Mouse (Mus musculus): ENCODE measurements around the gene Grik4.

Grik4 gene

GRCm38 (mm10) chr9:42573616-42574350 is 370.5 kb downstream of the Grik4 start:
- DNase-seq (ENCODE audit: low spot score): no peak

- peak; percentile 34 for DNase-seq (ENCODE audit: low spot score)
Measured at GRCm38 (mm10) chr9:42573180-42573579, 371.1 kb downstream of the Grik4 start.

GRCm38 (mm10) chr9:42565921-42566320 is 378.4 kb downstream of the Grik4 start:
- no peak for DNase-seq (ENCODE audit: low spot score)

GRCm38 (mm10) chr9:42555186-42555585 is 389.1 kb downstream of the Grik4 start:
- DNase-seq (ENCODE audit: low spot score): no peak

- DNase-seq (ENCODE audit: low spot score): peak; percentile 35
Measured at GRCm38 (mm10) chr9:42550116-42550515, 394.2 kb downstream of the Grik4 start.

GRCm38 (mm10) chr9:42548981-42549380 is 395.3 kb downstream of the Grik4 start:
- DNase-seq (ENCODE audit: low spot score): no peak

GRCm38 (mm10) chr9:42544521-42544920 is 399.8 kb downstream of the Grik4 start:
- no peak for DNase-seq (ENCODE audit: low spot score)

- no peak for DNase-seq (ENCODE audit: low spot score)
Measured at GRCm38 (mm10) chr9:42533491-42533890, 410.8 kb downstream of the Grik4 start.

GRCm38 (mm10) chr9:42533041-42533440 is 411.3 kb downstream of the Grik4 start:
- DNase-seq (ENCODE audit: low spot score): no peak

GRCm38 (mm10) chr9:42531951-42532350 is 412.3 kb downstream of the Grik4 start:
- DNase-seq (ENCODE audit: low spot score): no peak

GRCm38 (mm10) chr9:42530221-42531152 is 413.8 kb downstream of the Grik4 start:
- DNase-seq (ENCODE audit: low spot score): no peak

GRCm38 (mm10) chr9:42520587-42521084 is 423.7 kb downstream of the Grik4 start:
- no peak for DNase-seq (ENCODE audit: low spot score)

GRCm38 (mm10) chr9:42518163-42518562 is 426.1 kb downstream of the Grik4 start:
- no peak for DNase-seq (ENCODE audit: low spot score)

- DNase-seq (ENCODE audit: low spot score): no peak
Measured at GRCm38 (mm10) chr9:42513159-42513558, 431.1 kb downstream of the Grik4 start.

GRCm38 (mm10) chr9:42512312-42512711 is 432.0 kb downstream of the Grik4 start:
- DNase-seq (ENCODE audit: low spot score): no peak

GRCm38 (mm10) chr9:42508235-42508634 is 436.1 kb downstream of the Grik4 start:
- DNase-seq (ENCODE audit: low spot score): no peak

GRCm38 (mm10) chr9:42507709-42508108 is 436.6 kb downstream of the Grik4 start, which contains the start of gene Tbcel:
TSS of gene Tbcel (minus strand) at chr9:42507809.
- no peak for DNase-seq (ENCODE audit: low spot score)

- DNase-seq (ENCODE audit: low spot score): no peak
Measured at GRCm38 (mm10) chr9:42507022-42507421, 437.3 kb downstream of the Grik4 start.

GRCm38 (mm10) chr9:42504971-42505510 is 439.3 kb downstream of the Grik4 start:
- DNase-seq (ENCODE audit: low spot score): no peak

GRCm38 (mm10) chr9:42504559-42504958 is 439.7 kb downstream of the Grik4 start:
- DNase-seq (ENCODE audit: low spot score): no peak

GRCm38 (mm10) chr9:42503709-42504108 is 440.6 kb downstream of the Grik4 start:
- no peak for DNase-seq (ENCODE audit: low spot score)

- DNase-seq (ENCODE audit: low spot score): no peak
Measured at GRCm38 (mm10) chr9:42496296-42496695, 448.0 kb downstream of the Grik4 start.
